Mouse (Mus musculus) C2C12 (cell line): ENCODE data around the gene Slc19a1. TPM values are rescaled to one million over a fixed set of nuclear protein-coding genes. Genes with fewer than 3 reads are reported as not detected.
A peak's percentile ranks its signal among the peaks of the same experiment; 100 is the strongest.

Experiments used
- H3K27me3 ChIP-seq: one replicate; pipeline ENCODE4 v1.6.1; 2011; ENCODE audit not compliant: control insufficient read depth, insufficient read depth, insufficient read length
- H3K36me3 ChIP-seq: one replicate; pipeline ENCODE4 v1.6.1; 2011; ENCODE audit not compliant: control insufficient read depth, insufficient read depth
- H3K4me3 ChIP-seq: one replicate; pipeline ENCODE4 v1.5.1; 2011; ENCODE audit warnings: mild to moderate bottlenecking, control low read depth; ENCODE audit not compliant: poor library complexity, insufficient read depth, severe bottlenecking
- H3K79me2 ChIP-seq: one replicate; pipeline ENCODE4 v1.6.1; 2011; ENCODE audit not compliant: control insufficient read depth, insufficient read depth
- H3K79me3 ChIP-seq: one replicate; pipeline ENCODE4 v1.6.1; 2011; ENCODE audit warnings: low read depth, control low read depth
- H3ac ChIP-seq: one replicate; pipeline ENCODE3; 2011; ENCODE audit warnings: low read depth; ENCODE audit not compliant: control insufficient read depth, insufficient read length
- CEBPB ChIP-seq: IDR thresholded peaks from one replicate; pipeline ENCODE4 v1.6.1; 2011; ENCODE audit warnings: low read depth, mild to moderate bottlenecking, control low read depth, moderate library complexity
- CTCF ChIP-seq: IDR thresholded peaks from one replicate; pipeline ENCODE4 v1.5.1; 2011; ENCODE audit not compliant: control insufficient read depth, insufficient read depth, insufficient read length
- FOSL1 ChIP-seq: IDR thresholded peaks from one replicate; pipeline ENCODE4 v1.8.0; 2011; ENCODE audit warnings: mild to moderate bottlenecking, low read length; ENCODE audit not compliant: poor library complexity, insufficient read depth, severe bottlenecking
- MAX ChIP-seq: IDR thresholded peaks from one replicate; pipeline ENCODE4 v1.6.1; 2011; ENCODE audit warnings: mild to moderate bottlenecking, control low read depth
- MYOD1 ChIP-seq: IDR thresholded peaks from one replicate; pipeline ENCODE4 v1.6.1; 2011; ENCODE audit warnings: low read depth; ENCODE audit not compliant: control insufficient read depth, insufficient read length
- MYOG ChIP-seq: IDR thresholded peaks from one replicate; pipeline ENCODE4 v1.6.1; 2011; ENCODE audit not compliant: control insufficient read depth, insufficient read length; ENCODE audit errors: extremely low read depth
- USF1 ChIP-seq: IDR thresholded peaks from one replicate; pipeline ENCODE4 v1.6.1; 2011; ENCODE audit warnings: low read depth, mild to moderate bottlenecking, control low read depth, moderate library complexity
- polyA plus RNA-seq: library from polyadenylated mRNA; unstranded; fragments of >200 nt; fragmentation: generic; extraction: Trizol; gene quantifications from one replicate; pipeline ENCODE4 v1.2.1, GENCODE M21; 2012; ENCODE audit warnings: missing spikeins

Slc19a1 gene
- polyA plus RNA-seq, 1 experiment = 45.1 TPM

GRCm38 (mm10) chr10:77103689-77104088 lies 71.6 kb downstream of the Slc19a1 start:
- Histone ChIP-seq H3K36me3 (peaks cover 12% of the 10 kb centered on the region), H3K79me3 (peaks cover 92% of the 10 kb centered on the region), H3K4me3 (no peak overlapping the region), H3ac (no peak overlapping the region), H3K79me2 (peaks cover 100% of the 10 kb centered on the region), H3K27me3 (no peaks in the 10 kb centered on the region)
- TF ChIP-seq USF1 (no peak), MYOG (no peak), MAX (no peak), CTCF (no peak), MYOD1 (no peak), FOSL1 (no peak), CEBPB (no peak)

GRCm38 (mm10) chr10:77104327-77104726 lies 72.3 kb downstream of the Slc19a1 start:
- H3K79me2 ChIP-seq = peaks cover 100% of the 10 kb centered on the region
- H3ac ChIP-seq = no peak overlapping the region
- H3K27me3 ChIP-seq = no peaks in the 10 kb centered on the region
- peaks cover 90% of the 10 kb centered on the region for H3K79me3 ChIP-seq
- no peak for TF ChIP-seq FOSL1
- no peak for TF ChIP-seq MAX
- TF ChIP-seq USF1 = no peak
- no peak for TF ChIP-seq MYOG
- no peak for TF ChIP-seq CTCF
- TF ChIP-seq MYOD1 = no peak
- peaks cover 12% of the 10 kb centered on the region for H3K36me3 ChIP-seq
- no peak overlapping the region for H3K4me3 ChIP-seq

- Histone ChIP-seq H3K79me3 (peaks cover 88% of the 10 kb centered on the region), H3K36me3 (peaks cover 35% of the 10 kb centered on the region), H3K4me3 (no peak overlapping the region), H3ac (no peak overlapping the region), H3K27me3 (no peaks in the 10 kb centered on the region), H3K79me2 (peaks cover 100% of the 10 kb centered on the region)
- TF ChIP-seq MYOD1 (peak; percentile 30), CTCF (no peak)
These were observed 76.1 kb downstream of the Slc19a1 start for GRCm38 (mm10) chr10:77108106-77108505.

GRCm38 (mm10) chr10:77110010-77110409 lies 78.0 kb downstream of the Slc19a1 start:
- Histone ChIP-seq H3K36me3 (peaks cover 42% of the 10 kb centered on the region), H3K4me3 (no peak overlapping the region), H3ac (no peak overlapping the region), H3K79me2 (peaks cover 100% of the 10 kb centered on the region), H3K27me3 (no peaks in the 10 kb centered on the region), H3K79me3 (peaks cover 83% of the 10 kb centered on the region)
- TF ChIP-seq CTCF (no peak), MYOG (no peak), CEBPB (no peak), FOSL1 (no peak), USF1 (no peak), MYOD1 (no peak), MAX (no peak)

Other genes with a start within 250 kb of the Slc19a1 start
- gene Pcbp3, start 70.4 kb upstream of the Slc19a1 start, polyA plus RNA-seq = 9.8 TPM
- gene Col18a1, start 134.3 kb downstream of the Slc19a1 start, polyA plus RNA-seq = 177 TPM
- gene Pofut2, start 227.0 kb downstream of the Slc19a1 start, polyA plus RNA-seq = 105 TPM